Comparison of ENCODE assay signal across 18 mouse cellular contexts in the genomic region with DNA sequence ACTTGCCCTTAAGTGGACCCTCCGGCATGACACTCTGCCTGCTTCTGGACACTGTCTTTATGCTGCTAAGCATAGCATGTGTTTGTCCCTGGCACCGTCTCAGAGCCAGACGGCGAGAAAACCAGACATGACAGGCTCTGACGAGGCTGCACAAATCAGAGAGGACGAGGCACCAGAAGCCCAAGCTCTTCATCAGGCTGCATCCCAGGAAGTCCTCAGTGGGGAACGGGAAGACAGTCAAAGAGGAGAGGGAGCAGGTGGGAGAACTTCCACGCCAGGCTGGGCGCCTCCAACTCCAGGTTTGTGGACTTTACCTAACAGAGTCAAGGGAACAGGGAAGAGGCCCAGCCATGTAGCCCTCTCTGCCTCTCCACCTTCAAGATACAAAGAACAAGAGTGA.
DNase-seq lines count a peak whose midpoint lies in the region; TF ChIP-seq lines count a peak whose summit lies in the region.
"Had no signal": no experiment of that assay in that cellular context is flagged by ENCODE, and none has a peak within 500 bp of the region (broad histone marks: within the 10 kb centered on the region; RNA-seq: fewer than 3 reads in every experiment).

No protein-coding gene starts in this region.

- DNase-seq in left cerebral cortex, postnatal 4 days: peak; percentile 85
- no peak for DNase-seq in left cerebral cortex, adult 11 months (ENCODE audit: low spot score)
- DNase-seq in cerebellum, adult 11 months: peak; percentile 73
- peak; percentile 63 for DNase-seq in cerebellum, adult 8-10 months
- DNase-seq in layer of hippocampus, adult 2 months (ENCODE audit: low spot score in 2 of 2): peak in 1 of 2 experiments; percentile 38
- DNase-seq in lung, postnatal 25 days (ENCODE audit: low spot score): no peak
- DNase-seq in natural killer cell, adult 2 months (ENCODE audit: low spot score in 2 of 2): no peak
- DNase-seq: adrenal gland, postnatal 36 days; gastrocnemius, postnatal 10 days; heart, adult 18-20 months; kidney, adult 2 months; kidney, postnatal 36 days; liver, embryonic 13.5 days; thymus, postnatal 36 days had no signal

- TF ChIP-seq CTCF in layer of hippocampus, adult 2 months (conservative IDR thresholded peaks at IDR 0.05): no peak

- no peak overlapping the region for H3K4me3 ChIP-seq in layer of hippocampus, adult 2 months
- H3K4me3 ChIP-seq: embryonic facial prominence, embryonic 10.5 days; hindbrain, embryonic 13.5 days; limb, embryonic 12.5 days; liver, embryonic 13.5 days; neural tube, embryonic 13.5 days had no signal

- H3K27ac ChIP-seq in layer of hippocampus, adult 2 months: peak overlapping the region; percentile 39; the same call in 1 of the 2 replicates
- H3K27ac ChIP-seq: embryonic facial prominence, embryonic 10.5 days; hindbrain, embryonic 13.5 days; limb, embryonic 12.5 days; liver, embryonic 13.5 days; neural tube, embryonic 13.5 days had no signal

- intact Hi-C loops in left cerebral cortex, postnatal 4 days (cut with DNase I): no loop called here

Comparison
In these comparisons a context has a peak if more than half of its experiments do, and no peak if none do; other contexts are left out.
1. DNase-seq: peak in left cerebral cortex, postnatal 4 days (single experiment), cerebellum, adult 11 months (single experiment) and cerebellum, adult 8-10 months (single experiment); none in left cerebral cortex, adult 11 months (single experiment), lung, postnatal 25 days (single experiment) and natural killer cell, adult 2 months (0 of 2).